17 mouse cellular contexts compared by ENCODE assay signal in genomic region chr7:144160066-144160465, GRCm38 (mm10).
DNase-seq lines count a peak whose midpoint lies in the region; ATAC-seq and TF ChIP-seq lines count a peak whose summit lies in the region.
"Had no signal": no experiment of that assay in that cellular context is flagged by ENCODE, and none has a peak within 500 bp of the region (broad histone marks: within the 10 kb centered on the region; RNA-seq: fewer than 3 reads in every experiment).

No protein-coding gene starts in this region.

- no peaks in the 10 kb centered on the region for H3K36me3 ChIP-seq in heart, postnatal 0 days (replicated peaks; ENCODE audit: control insufficient read depth, insufficient read depth, low read length)
- no peaks in the 10 kb centered on the region for H3K36me3 ChIP-seq in ES-E14 (ENCODE audit: control insufficient read depth, insufficient read depth, low read length, poor library complexity, severe bottlenecking)
- no peaks in the 10 kb centered on the region for H3K36me3 ChIP-seq in embryonic facial prominence, embryonic 14.5 days (ENCODE audit: control insufficient read depth, insufficient read depth, low read length)
- H3K36me3 ChIP-seq in intestine, postnatal 0 days (ENCODE audit: control insufficient read depth, insufficient read depth) = no peaks in the 10 kb centered on the region
- H3K36me3 ChIP-seq: lung, embryonic 15.5 days; neural tube, embryonic 13.5 days had no signal

- ATAC-seq in heart, postnatal 0 days (ENCODE audit: insufficient read depth, low read depth) = no peak
- ATAC-seq in embryonic facial prominence, embryonic 14.5 days (ENCODE audit: low read depth) = no peak
- ATAC-seq in intestine, postnatal 0 days = no peak

- H3K9me3 ChIP-seq in heart, postnatal 0 days (replicated peaks; ENCODE audit: control insufficient read depth, low read length) = no peaks in the 10 kb centered on the region
- no peaks in the 10 kb centered on the region for H3K9me3 ChIP-seq in ES-E14 (ENCODE audit: control insufficient read depth, insufficient read depth, low read depth, low read length)
- H3K9me3 ChIP-seq in embryonic facial prominence, embryonic 14.5 days (ENCODE audit: control insufficient read depth, low read length) = no peaks in the 10 kb centered on the region
- no peaks in the 10 kb centered on the region for H3K9me3 ChIP-seq in intestine, postnatal 0 days (ENCODE audit: control insufficient read depth)
- H3K9me3 ChIP-seq: lung, embryonic 15.5 days; neural tube, embryonic 13.5 days had no signal

- WGBS in heart, postnatal 0 days = 60% methylated on average over 2 of the region's 2 CpGs
- 66% methylated on average over 2 of the region's 2 CpGs for WGBS in embryonic facial prominence, embryonic 14.5 days
- WGBS in intestine, postnatal 0 days = 48% methylated on average over 2 of the region's 2 CpGs

- H3K4me2 ChIP-seq in heart, postnatal 0 days (ENCODE audit: low read depth, low read length) = no peak overlapping the region
- no peak overlapping the region for H3K4me2 ChIP-seq in embryonic facial prominence, embryonic 14.5 days (ENCODE audit: low read depth, low read length)
- no peak overlapping the region for H3K4me2 ChIP-seq in intestine, postnatal 0 days (replicated peaks; ENCODE audit: low read depth)
- H3K4me2 ChIP-seq: lung, embryonic 15.5 days; neural tube, embryonic 13.5 days had no signal

- in situ Hi-C loops in ES-E14 (cut with MboI; ENCODE audit: low sequenced_read_pairs in 2 of 2, unreplicated experiment in 2 of 2) = no loop called here

- H3K9ac ChIP-seq in heart, postnatal 0 days (replicated peaks; ENCODE audit: low read depth, low read length) = no peak overlapping the region
- no peak overlapping the region for H3K9ac ChIP-seq in ES-E14 (ENCODE audit: insufficient read depth, low read depth, low read length, poor library complexity, severe bottlenecking)
- no peak overlapping the region for H3K9ac ChIP-seq in embryonic facial prominence, embryonic 14.5 days (ENCODE audit: low read depth, low read length)
- no peak overlapping the region for H3K9ac ChIP-seq in intestine, postnatal 0 days (ENCODE audit: low read depth, low read length)
- H3K9ac ChIP-seq: lung, embryonic 15.5 days; neural tube, embryonic 13.5 days had no signal

- H3K4me1 ChIP-seq in heart, postnatal 0 days (ENCODE audit: control insufficient read depth, insufficient read depth) = no peaks in the 10 kb centered on the region
- H3K4me1 ChIP-seq in ES-E14 (ENCODE audit: control insufficient read depth in 2 of 2, insufficient read depth in 2 of 2, low read length in 2 of 2, poor library complexity in 1 of 2) = no peaks in the 10 kb centered on the region
- H3K4me1 ChIP-seq in embryonic facial prominence, embryonic 14.5 days (ENCODE audit: control insufficient read depth, insufficient read depth, low read length) = no peaks in the 10 kb centered on the region
- H3K4me1 ChIP-seq in intestine, postnatal 0 days (replicated peaks; ENCODE audit: control insufficient read depth, insufficient read depth, low read length) = no peaks in the 10 kb centered on the region
- H3K4me1 ChIP-seq: lung, embryonic 15.5 days had no signal

- no peaks in the 10 kb centered on the region for H3K27me3 ChIP-seq in heart, postnatal 0 days (ENCODE audit: control insufficient read depth, insufficient read depth, low read length)
- H3K27me3 ChIP-seq in embryonic facial prominence, embryonic 14.5 days (replicated peaks; ENCODE audit: control insufficient read depth, insufficient read depth, low read length) = no peaks in the 10 kb centered on the region
- H3K27me3 ChIP-seq in intestine, postnatal 0 days (replicated peaks; ENCODE audit: control insufficient read depth, insufficient read depth, low read length) = no peaks in the 10 kb centered on the region
- H3K27me3 ChIP-seq: lung, embryonic 15.5 days; neural tube, embryonic 13.5 days had no signal

- H3K4me3 ChIP-seq in heart, postnatal 0 days (ENCODE audit: low read depth, low read length) = no peak overlapping the region
- no peak overlapping the region for H3K4me3 ChIP-seq in ES-E14 (ENCODE audit: insufficient read depth in 1 of 2, low read depth in 1 of 2, low read length in 2 of 2, poor library complexity in 1 of 2, severe bottlenecking in 1 of 2)
- no peak overlapping the region for H3K4me3 ChIP-seq in embryonic facial prominence, embryonic 14.5 days (ENCODE audit: low read depth, low read length)
- H3K4me3 ChIP-seq in intestine, postnatal 0 days (ENCODE audit: low read depth, low read length) = no peak overlapping the region
- H3K4me3 ChIP-seq: left cerebral cortex, adult 2 months; lung, embryonic 15.5 days; neural tube, embryonic 13.5 days had no signal

- no peak for TF ChIP-seq EP300 in heart, postnatal 0 days (IDR thresholded peaks at IDR 0.05; ENCODE audit: low read depth)

- no peak overlapping the region for H3K27ac ChIP-seq in heart, postnatal 0 days (ENCODE audit: low read depth)
- no peak overlapping the region for H3K27ac ChIP-seq in ES-E14 (ENCODE audit: insufficient read depth, low read depth, low read length, poor library complexity, severe bottlenecking)
- H3K27ac ChIP-seq in embryonic facial prominence, embryonic 14.5 days (replicated peaks; ENCODE audit: low read depth, low read length) = no peak overlapping the region
- H3K27ac ChIP-seq in intestine, postnatal 0 days (ENCODE audit: low read depth, low read length) = no peak overlapping the region
- H3K27ac ChIP-seq: left cerebral cortex, adult 2 months; lung, embryonic 15.5 days had no signal

- no peak for TF ChIP-seq CTCF in heart, postnatal 0 days (IDR thresholded peaks at IDR 0.05; ENCODE audit: low read depth)
- no peak for TF ChIP-seq CTCF in intestine, postnatal 0 days (IDR thresholded peaks at IDR 0.05; ENCODE audit: low read depth)

- intact Hi-C loops in left cerebral cortex, postnatal 10 days (cut with DNase I) = no loop called here

- peak; percentile 13 for DNase-seq in heart, postnatal 0 days (ENCODE audit: low spot score)
- DNase-seq in heart, postnatal 4 days = no peak
- DNase-seq in 3T3-L1 (ENCODE audit: low read depth, low spot score) (peak; percentile 49), ES-E14 (ENCODE audit: low read depth, low spot score) (peak; percentile 35)
- peak; percentile 56 for DNase-seq in embryonic facial prominence, embryonic 14.5 days (ENCODE audit: low spot score)
- no peak for DNase-seq in thymus, postnatal 4 days
- no peak for DNase-seq in left cerebral cortex, postnatal 10 days (ENCODE audit: extremely low spot score in 1 of 2, low spot score in 2 of 2)
- DNase-seq: adrenal gland, adult 8-10 months; cerebellum, adult 18-20 months; gastrocnemius, postnatal 10 days; heart, postnatal 14 days; liver; retina, postnatal 1 day had no signal

TF ChIP-seq in ES-E14, 5 proteins besides CTCF, POLR2A, EP300 and RAD21:
- TF ChIP-seq CHD2 (IDR thresholded peaks at IDR 0.05; ENCODE audit: low read depth, low read length) (no peak), ZNF384 (IDR thresholded peaks at IDR 0.05; ENCODE audit: low read depth, low read length) (no peak), HCFC1 (IDR thresholded peaks at IDR 0.05; ENCODE audit: borderline replicate concordance, insufficient read depth, low read length) (no peak), MAFK (IDR thresholded peaks at IDR 0.05; ENCODE audit: insufficient read depth, low read depth, low read length) (no peak), ZC3H11A (IDR thresholded peaks at IDR 0.05; ENCODE audit: borderline replicate concordance, low read depth, low read length) (no peak)
TF ChIP-seq in ES-E14: peak in this region for 0.

Comparison
In these comparisons a context has a peak if more than half of its experiments do, and no peak if none do; other contexts are left out.
1. DNase-seq: peak in heart, postnatal 0 days (single experiment), 3T3-L1 (single experiment), ES-E14 (single experiment) and embryonic facial prominence, embryonic 14.5 days (single experiment); none in heart, postnatal 4 days (single experiment), thymus, postnatal 4 days (single experiment) and left cerebral cortex, postnatal 10 days (0 of 2).